Mouse (Mus musculus) neural tube, embryonic 14.5 days (tissue): ENCODE measurements around the gene Prelid1. TPM values are rescaled to one million over a fixed set of nuclear protein-coding genes. Genes with fewer than 3 reads are reported as not detected.

Source experiments
- ATAC-seq: fragments of 200-750 bp; cut with Nextera tagmentation; 2 replicates; pipeline ENCODE4 v1.8.0; 2017; ENCODE audit warnings: low read depth, mild to moderate bottlenecking, moderate TSS enrichment, moderate library complexity
- H3K27ac ChIP-seq: fragments of 300-500 bp; sonication (generic); 2 replicates; pipeline ENCODE4 v1.5.1; 2014; ENCODE audit warnings: low read depth, mild to moderate bottlenecking, control low read depth, low read length, moderate library complexity, mixed read lengths
- H3K27me3 ChIP-seq: fragments of 300-500 bp; sonication (generic); 2 replicates; pipeline ENCODE4 v1.6.1; 2014; ENCODE audit warnings: low read length; ENCODE audit not compliant: control insufficient read depth, insufficient read depth
- H3K36me3 ChIP-seq: fragments of 300-500 bp; sonication (generic); 2 replicates; pipeline ENCODE4 v1.6.1; 2014; ENCODE audit warnings: low read length, mixed read lengths; ENCODE audit not compliant: control insufficient read depth, insufficient read depth
- H3K4me1 ChIP-seq: fragments of 300-500 bp; sonication (generic); 2 replicates; pipeline ENCODE4 v1.6.1; 2014; ENCODE audit warnings: low read length; ENCODE audit not compliant: control insufficient read depth, insufficient read depth
- H3K4me2 ChIP-seq: fragments of 300-500 bp; sonication (generic); 2 replicates; pipeline ENCODE4 v1.6.1; 2014; ENCODE audit warnings: mild to moderate bottlenecking, low read depth, low read length, control low read depth
- H3K4me3 ChIP-seq: fragments of 300-500 bp; sonication (generic); 2 replicates; pipeline ENCODE4 v1.5.1; 2014; ENCODE audit warnings: low read depth, low read length, control low read depth, mixed read lengths
- H3K9ac ChIP-seq: fragments of 300-500 bp; sonication (generic); replicated peaks from 2 replicates; pipeline ENCODE4 v1.6.1; 2014; ENCODE audit warnings: low read depth, mild to moderate bottlenecking, control low read depth, low read length, mixed read lengths
- H3K9me3 ChIP-seq: fragments of 300-500 bp; sonication (generic); 2 replicates; pipeline ENCODE4 v1.6.1; 2016; ENCODE audit warnings: low read length; ENCODE audit not compliant: control insufficient read depth
- WGBS: fragments of 180-500 bp; shearing (Covaris S2); extraction: QIAGEN DNeasy Blood & Tissue Kit; methylation state at CpG from one replicate; pipeline ENCODE4 v1.1.7; 2014; 5-methylcytosine and 5-hydroxymethylcytosine counted together
- polyA plus RNA-seq: library from polyadenylated mRNA; unstranded; fragments of >200 nt; fragmentation: Nextera tagmentation; extraction: Ambion mirVana; gene quantifications from 2 replicates; pipeline ENCODE4 v1.2.1, GENCODE M21; 2014

Prelid1 gene
- polyA plus RNA-seq, 1 experiment from 2014 or later: 316 TPM

DNA sequence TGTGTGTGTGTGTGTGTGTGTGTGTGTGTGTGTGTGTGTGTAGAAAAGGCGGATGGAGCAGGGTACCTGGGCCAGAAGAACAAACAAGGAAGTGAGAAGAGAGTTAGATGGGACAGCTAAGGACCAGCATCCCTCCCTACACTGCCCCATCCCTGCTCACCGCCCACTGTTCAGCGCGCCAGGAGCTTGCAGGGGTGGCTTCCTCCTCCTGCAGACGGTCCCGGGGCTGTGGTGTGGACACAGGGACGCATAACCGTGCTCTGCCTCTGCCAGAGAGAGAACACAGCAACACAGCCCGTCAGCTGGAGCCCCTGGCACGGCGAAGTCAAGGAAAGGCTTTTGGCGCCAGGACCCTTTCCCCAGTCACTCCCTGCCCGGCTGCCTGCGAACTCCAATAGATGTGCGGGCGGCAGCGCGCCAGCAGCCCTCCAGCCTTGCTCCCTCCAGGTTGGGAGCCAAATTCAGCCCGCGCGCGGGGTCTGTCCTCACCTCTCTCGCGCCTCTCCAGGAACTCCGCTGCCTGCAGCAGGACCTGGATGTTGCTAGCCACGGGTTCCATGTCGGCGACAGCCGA lies 8.9 kb downstream of the Prelid1 start:
- peak; percentile 22; the same call in 1 of the 2 replicates for ATAC-seq
- Histone ChIP-seq H3K36me3 (peaks cover 16% of the 10 kb centered on the region; the same call in 1 of the 2 replicates), H3K4me1 (peaks cover 15% of the 10 kb centered on the region; the same call in 1 of the 2 replicates), H3K4me2 (peak overlapping the region; percentile 70), H3K9me3 (no peaks in the 10 kb centered on the region), H3K4me3 (peak overlapping the region; percentile 55), H3K27me3 (no peaks in the 10 kb centered on the region), H3K9ac (peak overlapping the region; percentile 51), H3K27ac (peak overlapping the region; percentile 66)
- 1% methylated on average over 26 of the region's 29 CpGs for WGBS

DNA sequence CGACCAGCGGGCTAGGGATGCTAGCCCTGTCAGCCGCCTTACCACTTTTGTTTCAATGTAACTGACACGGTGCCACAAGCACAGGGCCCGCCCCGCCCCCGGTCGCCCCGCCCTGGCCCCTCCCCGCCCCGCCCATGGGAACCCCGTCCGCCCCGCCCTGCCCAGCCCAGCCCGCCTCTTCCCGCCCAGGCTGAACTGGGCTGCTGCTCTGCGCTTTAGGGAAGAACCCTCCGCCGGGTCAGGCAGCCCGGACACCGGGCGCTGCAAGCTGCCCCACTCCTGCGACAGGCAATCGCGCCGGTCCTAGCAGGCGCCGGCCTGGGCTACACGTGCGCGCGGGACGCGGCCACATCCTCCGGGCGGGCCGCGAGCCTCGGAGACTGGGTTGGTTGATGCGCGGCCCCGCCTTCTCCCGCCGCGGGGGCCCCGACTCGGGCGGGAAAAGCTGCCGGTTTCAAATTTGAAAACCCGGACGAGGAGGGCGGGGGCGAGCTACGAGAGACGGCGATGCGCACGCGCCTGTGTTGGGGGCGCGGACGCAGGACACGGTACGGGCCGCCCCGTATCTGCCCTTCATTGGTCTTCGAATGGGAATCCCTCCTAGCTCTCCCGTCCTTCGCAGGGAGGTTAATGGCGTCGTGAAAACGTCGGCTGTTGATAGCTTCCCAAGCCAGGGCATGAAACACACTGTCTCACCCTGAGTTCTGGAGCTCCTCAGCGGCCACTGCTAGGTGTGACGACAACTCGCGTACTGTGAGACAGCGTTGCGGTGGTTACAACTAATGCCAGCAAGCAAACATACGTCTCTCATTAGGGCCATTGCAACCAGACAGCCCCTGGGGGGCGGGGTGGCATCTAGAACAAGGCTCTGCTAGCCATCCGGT lies 9.6 kb downstream of the Prelid1 start, which contains the start of gene Mxd3:
TSS of gene Mxd3 (minus strand) at position 141 of the 884 bp plus-strand sequence.
- under 1% methylated on average over 79 of the region's 82 CpGs for WGBS

DNA sequence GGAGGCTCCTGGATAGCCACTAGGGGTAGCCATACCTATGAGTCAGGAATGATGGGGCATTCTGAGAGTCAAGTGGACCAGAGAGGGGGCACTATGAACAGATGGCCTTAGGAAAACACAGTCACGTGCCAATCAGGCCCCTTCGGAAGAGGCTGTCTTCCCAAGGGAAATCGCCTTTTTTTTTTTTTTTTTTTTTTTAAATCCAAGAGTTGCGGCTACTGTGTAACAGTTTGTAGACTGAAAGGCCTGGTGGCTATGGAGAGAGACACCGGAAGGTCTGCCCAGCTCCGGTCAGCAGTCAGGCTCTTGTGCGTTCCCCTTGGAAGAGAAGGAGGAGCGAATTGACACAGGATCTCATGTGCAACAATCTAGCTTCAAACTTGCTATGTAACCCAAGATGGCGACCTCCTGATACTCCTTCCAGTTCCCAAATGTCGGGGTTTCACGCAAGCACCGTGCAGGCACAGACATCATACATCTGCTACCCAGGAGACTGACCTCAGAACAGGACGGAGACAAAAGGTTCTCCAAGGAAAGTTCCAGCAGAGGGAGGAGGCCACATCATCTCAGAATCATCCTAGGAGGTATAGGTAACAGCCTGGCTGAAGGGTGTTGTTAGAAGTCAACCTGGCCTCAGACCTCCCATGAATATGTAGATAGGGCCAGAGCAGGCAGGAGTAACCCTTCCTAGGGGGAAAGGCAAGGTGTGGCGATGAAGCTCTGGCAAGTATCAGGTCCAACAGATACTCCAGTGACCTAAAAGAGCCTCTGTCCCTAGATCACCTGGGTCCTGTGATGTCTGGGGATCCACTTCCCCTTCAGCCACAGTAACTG lies 10.5 kb downstream of the Prelid1 start:
- no peak overlapping the region; the same call in 1 of the 2 replicates for H3K9ac ChIP-seq
- peak overlapping the region; percentile 66 for H3K27ac ChIP-seq
- H3K4me1 ChIP-seq: peaks cover 15% of the 10 kb centered on the region; the same call in 1 of the 2 replicates
- peak overlapping the region; percentile 55 for H3K4me3 ChIP-seq
- no peak for ATAC-seq
- 56% methylated on average over 14 of the region's 14 CpGs for whole genome bisulfite sequencing
- peak overlapping the region; percentile 70 for H3K4me2 ChIP-seq
- H3K27me3 ChIP-seq: no peaks in the 10 kb centered on the region
- no peaks in the 10 kb centered on the region for H3K9me3 ChIP-seq
- H3K36me3 ChIP-seq: peaks cover 5% of the 10 kb centered on the region; the same call in 1 of the 2 replicates

More for the DNA sequence above, 9.6 kb downstream of the Prelid1 start, which contains the start of gene Mxd3:
- peaks cover 12% of the 10 kb centered on the region; the same call in 1 of the 2 replicates for H3K36me3 ChIP-seq
- H3K9me3 ChIP-seq: no peaks in the 10 kb centered on the region
- H3K27me3 ChIP-seq: no peaks in the 10 kb centered on the region
- peak within 1 kb of the TSS; percentile 51 for H3K9ac ChIP-seq
- H3K27ac ChIP-seq: peak within 1 kb of the TSS; percentile 66
- peak; percentile 82 for ATAC-seq
- peaks cover 15% of the 10 kb centered on the region; the same call in 1 of the 2 replicates for H3K4me1 ChIP-seq
- peak within 1 kb of the TSS; percentile 55 for H3K4me3 ChIP-seq
- H3K4me2 ChIP-seq: peak within 1 kb of the TSS; percentile 70

DNA sequence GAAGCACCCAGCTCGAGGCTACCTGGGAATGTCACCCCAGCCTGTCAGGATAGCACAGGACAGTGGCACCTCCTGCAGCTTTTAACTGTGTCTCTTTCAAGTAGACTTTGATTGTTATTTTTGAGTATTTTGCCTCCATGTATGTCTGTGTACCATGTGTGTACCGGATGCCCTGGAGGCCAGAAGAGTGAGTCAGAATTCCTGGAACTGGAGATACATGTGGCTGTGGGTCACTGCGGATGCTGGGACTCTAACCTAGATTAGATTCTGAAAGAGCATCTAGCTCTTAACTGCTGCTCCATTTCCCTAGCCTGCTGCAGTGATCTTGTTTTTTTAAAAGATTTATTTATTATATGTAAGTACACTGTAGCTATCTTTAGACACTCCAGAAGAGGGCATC lies 12.0 kb downstream of the Prelid1 start:
- Histone ChIP-seq H3K4me2 (no peak overlapping the region), H3K9me3 (no peaks in the 10 kb centered on the region), H3K4me1 (peaks cover 12% of the 10 kb centered on the region; the same call in 1 of the 2 replicates), H3K4me3 (no peak overlapping the region), H3K27ac (no peak overlapping the region), H3K27me3 (no peaks in the 10 kb centered on the region), H3K9ac (no peak overlapping the region), H3K36me3 (no peaks in the 10 kb centered on the region)
- 88% methylated on average over 3 of the region's 3 CpGs for WGBS
- ATAC-seq: no peak

DNA sequence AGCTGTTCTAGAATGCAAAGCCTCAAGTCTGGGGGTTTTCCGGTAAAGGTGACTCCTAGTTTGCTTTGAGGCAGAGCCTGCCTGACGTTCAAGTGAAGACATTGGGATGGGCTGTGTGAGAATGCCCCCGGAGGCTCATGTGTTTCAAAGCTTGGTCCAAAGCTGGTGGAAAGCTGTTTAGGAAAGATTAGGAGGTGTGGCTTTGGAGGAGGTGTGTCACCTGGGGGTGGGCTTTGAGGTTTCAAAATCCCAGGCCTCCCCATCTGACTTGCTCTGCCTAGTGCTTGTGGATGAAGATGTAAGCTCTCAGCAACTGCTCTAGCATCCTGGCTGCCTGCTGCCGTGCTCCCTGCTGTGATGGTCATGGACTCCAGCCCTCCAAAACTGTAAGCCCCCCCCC lies 15.4 kb downstream of the Prelid1 start:
- Histone ChIP-seq H3K4me2 (no peak overlapping the region), H3K27me3 (no peaks in the 10 kb centered on the region), H3K36me3 (no peaks in the 10 kb centered on the region), H3K4me1 (no peaks in the 10 kb centered on the region), H3K4me3 (no peak overlapping the region), H3K9ac (no peak overlapping the region), H3K27ac (no peak overlapping the region), H3K9me3 (no peaks in the 10 kb centered on the region)
- ATAC-seq: no peak
- WGBS: 88% methylated on average over 4 of the region's 4 CpGs

DNA sequence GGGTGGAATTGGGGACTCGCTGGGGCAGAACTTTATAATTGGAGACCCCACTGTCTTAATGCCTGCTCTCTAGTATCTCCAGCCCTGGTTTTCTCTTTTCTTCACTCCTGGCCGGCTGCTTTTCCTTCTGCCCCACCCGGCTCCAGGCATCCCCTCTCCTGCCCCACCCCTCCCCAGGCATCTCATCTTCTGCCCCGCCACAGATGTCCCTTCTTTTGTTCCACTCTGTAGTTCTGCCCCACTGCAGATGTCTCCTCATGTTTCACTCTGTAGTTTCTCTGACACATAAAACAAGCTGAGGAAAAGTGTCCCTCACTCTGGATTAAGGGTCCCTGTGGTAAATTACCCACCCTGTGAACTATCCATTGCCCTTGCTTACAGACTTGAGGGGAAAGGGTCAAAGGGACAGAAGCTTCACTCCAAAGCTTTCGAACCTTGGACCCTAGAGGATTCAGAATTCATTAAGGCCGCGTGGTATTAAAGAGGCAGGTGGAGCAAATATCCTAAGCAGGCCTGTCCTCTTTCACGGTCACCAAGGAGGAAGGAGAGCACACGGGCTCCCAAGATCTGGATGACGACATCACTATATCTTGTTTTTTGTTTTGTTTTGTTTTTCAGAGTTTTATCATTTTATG lies 17.2 kb downstream of the Prelid1 start:
- Histone ChIP-seq H3K4me2 (no peak overlapping the region), H3K36me3 (no peaks in the 10 kb centered on the region), H3K9ac (no peak overlapping the region), H3K9me3 (no peaks in the 10 kb centered on the region), H3K27me3 (no peaks in the 10 kb centered on the region), H3K27ac (no peak overlapping the region), H3K4me3 (no peak overlapping the region), H3K4me1 (no peaks in the 10 kb centered on the region)
- 68% methylated on average over 10 of the region's 10 CpGs for WGBS
- ATAC-seq: no peak

DNA sequence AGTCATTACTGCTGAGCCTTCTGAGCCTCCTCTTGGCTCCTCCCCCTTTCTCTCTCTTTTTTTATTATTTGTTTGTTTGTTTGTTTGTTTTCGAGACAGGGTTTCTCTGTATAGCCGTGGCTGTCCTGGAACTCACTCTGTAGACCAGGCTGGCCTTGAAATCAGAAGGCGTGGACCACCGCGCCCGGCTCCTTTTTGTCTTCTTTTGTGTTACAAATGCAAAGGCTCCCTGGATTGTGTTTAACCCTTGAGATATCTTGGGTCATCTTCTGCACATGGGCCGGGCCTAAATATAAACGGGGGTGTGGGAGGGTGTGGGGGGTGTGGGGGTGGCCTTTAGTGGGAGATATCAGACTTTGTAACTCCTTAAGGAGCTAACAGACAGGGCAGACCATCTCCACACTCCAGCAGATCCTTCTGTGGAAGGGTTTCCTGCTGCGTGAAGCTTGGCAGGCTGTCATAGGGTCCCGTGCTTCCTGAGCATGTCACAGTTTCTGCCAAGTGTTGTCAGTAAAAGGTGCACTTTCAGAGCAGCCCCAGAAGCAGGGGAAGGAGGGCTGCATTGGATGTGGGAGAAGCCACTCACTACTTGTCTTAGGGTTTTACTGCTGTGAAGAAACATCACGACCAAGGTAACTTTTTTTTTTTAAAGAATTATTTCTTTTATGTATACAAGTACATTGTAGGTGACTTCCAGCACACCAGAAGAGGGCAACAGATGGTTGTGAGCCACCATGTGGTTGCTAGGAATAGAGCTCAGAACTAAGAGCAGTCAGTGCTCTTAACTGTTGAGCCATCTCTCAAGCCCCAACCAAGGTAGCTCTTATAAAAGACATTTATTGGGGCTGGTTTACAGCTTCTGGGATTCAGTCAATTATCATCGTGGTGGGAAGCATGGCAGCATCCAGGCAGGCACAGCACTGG lies 18.1 kb downstream of the Prelid1 start:
- no peaks in the 10 kb centered on the region for H3K4me1 ChIP-seq
- ATAC-seq: no peak
- H3K4me2 ChIP-seq: no peak overlapping the region
- no peaks in the 10 kb centered on the region for H3K9me3 ChIP-seq
- H3K27ac ChIP-seq: no peak overlapping the region
- H3K4me3 ChIP-seq: no peak overlapping the region
- WGBS: 65% methylated on average over 12 of the region's 12 CpGs
- no peaks in the 10 kb centered on the region for H3K36me3 ChIP-seq
- H3K9ac ChIP-seq: no peak overlapping the region
- H3K27me3 ChIP-seq: no peaks in the 10 kb centered on the region
